ENCODE assay signal across 11 mouse cellular contexts in the genomic region with DNA sequence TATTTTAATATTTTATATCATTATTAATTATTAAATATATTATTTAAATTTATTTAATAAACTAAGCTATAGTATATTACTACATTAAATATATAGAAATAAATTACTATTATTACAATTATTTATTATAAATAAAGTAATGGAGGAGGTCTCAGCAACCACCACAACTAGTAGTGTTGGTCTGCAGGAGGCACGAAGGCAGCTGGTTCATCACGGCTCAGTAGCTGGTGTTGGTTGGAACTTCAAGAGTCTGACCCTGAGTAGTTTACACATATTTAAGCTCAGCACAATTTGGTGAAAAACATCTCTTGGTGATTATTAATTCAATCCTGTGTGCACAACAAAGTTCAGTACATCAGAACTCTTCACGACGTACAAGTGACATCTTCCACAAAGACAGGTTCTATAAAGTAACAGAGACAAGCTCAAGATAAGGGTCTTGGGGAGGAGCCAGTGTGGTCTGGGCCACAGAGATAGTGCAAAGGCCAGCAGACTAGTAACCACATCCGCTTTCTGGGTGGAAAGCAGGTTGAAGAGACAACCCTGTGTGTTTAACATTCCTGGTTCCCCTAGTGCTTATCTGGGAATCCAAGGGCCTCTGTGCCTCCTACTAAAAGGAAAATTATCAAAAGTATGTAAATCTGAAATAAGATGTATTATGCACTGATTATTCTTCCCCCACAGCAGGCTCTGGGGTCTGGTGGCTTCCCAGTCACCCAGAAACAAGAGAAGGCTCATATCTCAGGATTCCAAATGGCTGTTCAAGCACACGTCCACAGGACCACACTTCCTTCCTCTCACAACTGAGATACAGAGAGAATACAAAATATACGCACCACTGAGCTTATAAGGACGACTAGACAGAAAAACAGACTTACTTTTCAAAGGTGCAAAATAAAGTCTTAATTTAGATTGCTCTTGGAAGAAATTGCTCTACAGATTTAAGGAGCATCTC. TPM values are rescaled to one million over a fixed set of nuclear protein-coding genes. Genes with fewer than 3 reads are reported as not detected.
A peak's percentile ranks its signal among the peaks of the same experiment; 100 is the strongest.
DNase-seq lines count a peak whose midpoint lies in the region; ATAC-seq and TF ChIP-seq lines count a peak whose summit lies in the region.
"Had no signal": no experiment of that assay in that cellular context is flagged by ENCODE, and none has a peak within 500 bp of the region (broad histone marks: within the 10 kb centered on the region; RNA-seq: fewer than 3 reads in every experiment).

No protein-coding gene starts in this region.

- no peak for TF ChIP-seq CTCF in lung, adult 2 months (IDR thresholded peaks at IDR 0.05; ENCODE audit: insufficient read depth, low read length)

- H3K36me3 ChIP-seq in forebrain, embryonic 14.5 days (ENCODE audit: control insufficient read depth, insufficient read depth, low read length): no peaks in the 10 kb centered on the region
- no peaks in the 10 kb centered on the region for H3K36me3 ChIP-seq in kidney, embryonic 16.5 days (ENCODE audit: insufficient read depth, low read length)

- H3K9ac ChIP-seq in forebrain, embryonic 14.5 days (ENCODE audit: low read length): no peak overlapping the region
- H3K9ac ChIP-seq in kidney, embryonic 16.5 days (replicated peaks; ENCODE audit: low read length): no peak overlapping the region

- H3K4me2 ChIP-seq in forebrain, embryonic 14.5 days (ENCODE audit: low read length): no peak overlapping the region
- H3K4me2 ChIP-seq in kidney, embryonic 16.5 days (replicated peaks; ENCODE audit: low read depth, low read length): no peak overlapping the region

- whole genome bisulfite sequencing in forebrain, embryonic 14.5 days: 88% methylated on average over 8 of the region's 8 CpGs
- 79% methylated on average over 8 of the region's 8 CpGs for WGBS in kidney, embryonic 16.5 days
- 71% methylated on average over 8 of the region's 8 CpGs for WGBS in lung, adult 2 months

- no peaks in the 10 kb centered on the region for H3K4me1 ChIP-seq in forebrain, embryonic 14.5 days (ENCODE audit: control insufficient read depth, insufficient read depth, low read length)
- H3K4me1 ChIP-seq in kidney, embryonic 16.5 days (ENCODE audit: insufficient read depth, low read length): no peaks in the 10 kb centered on the region
- no peaks in the 10 kb centered on the region for H3K4me1 ChIP-seq in lung, adult 2 months (ENCODE audit: control insufficient read depth, insufficient read depth, low read length)

- peak; percentile 69 for DNase-seq in spleen, adult 12 weeks (ENCODE audit: low spot score)
- DNase-seq in spleen, adult 18-20 months: no peak
- DNase-seq in thymus, postnatal 4 days: peak; percentile 26
- DNase-seq in forebrain, embryonic 14.5 days (ENCODE audit: low spot score): no peak
- no peak for DNase-seq in lung, adult 2 months
- DNase-seq: adrenal gland, postnatal 10 days; cerebellum, postnatal 10 days; kidney, adult 2 months had no signal

- H3K27ac ChIP-seq in forebrain, embryonic 14.5 days (ENCODE audit: low read depth, low read length): no peak overlapping the region
- no peak overlapping the region for H3K27ac ChIP-seq in kidney, embryonic 16.5 days (ENCODE audit: low read length)

- ATAC-seq in erythroid progenitor cell, adult 5-6 weeks (replicated peaks; ENCODE audit: low FRiP score, poor library complexity, severe bottlenecking): peak; percentile 95
- ATAC-seq in megakaryocyte progenitor cell, adult 5-6 weeks (replicated peaks; ENCODE audit: poor library complexity): peak; percentile 96
- ATAC-seq in forebrain, embryonic 14.5 days: no peak
- ATAC-seq in kidney, embryonic 16.5 days (ENCODE audit: low FRiP score, low TSS enrichment): no peak

- TF ChIP-seq POLR2A in lung, adult 2 months (IDR thresholded peaks at IDR 0.05; ENCODE audit: borderline replicate concordance, extremely low read depth, low read depth, low read length): no peak

- no peaks in the 10 kb centered on the region for H3K9me3 ChIP-seq in forebrain, embryonic 14.5 days (replicated peaks; ENCODE audit: control insufficient read depth, low read length)
- H3K9me3 ChIP-seq in kidney, embryonic 16.5 days (ENCODE audit: low read length): 0 out of 2 replicates have a peak, but pooled peaks cover 4% of the 10 kb centered on the region

- H3K4me3 ChIP-seq in forebrain, embryonic 14.5 days (ENCODE audit: low read depth, low read length): no peak overlapping the region
- no peak overlapping the region for H3K4me3 ChIP-seq in kidney, embryonic 16.5 days (ENCODE audit: low read length)
- no peak overlapping the region for H3K4me3 ChIP-seq in lung, adult 2 months (replicated peaks; ENCODE audit: extremely low read depth, low read depth, low read length)

- H3K27me3 ChIP-seq in forebrain, embryonic 14.5 days (replicated peaks; ENCODE audit: control insufficient read depth, insufficient read depth, low read length): no peaks in the 10 kb centered on the region
- H3K27me3 ChIP-seq in kidney, embryonic 16.5 days (ENCODE audit: insufficient read depth, low read length): no peaks in the 10 kb centered on the region

RNA-seq across cellular contexts. Expression of a gene that starts 27.2 kb away (rescaled TPM):
- 17.3 and 34.4 TPM in 2 replicates for total RNA-seq in erythroid progenitor cell, adult 5-6 weeks (2015; ENCODE audit: low replicate concordance)
- total RNA-seq in erythroid progenitor cell, adult 5-6 weeks (2017; ENCODE audit: low replicate concordance): 21.1 and 27.2 TPM in 2 replicates
- 31.9 and 37.7 TPM in 2 replicates for total RNA-seq in megakaryocyte progenitor cell, adult 5-6 weeks (2015)
- 35.2 and 38.1 TPM in 2 replicates for total RNA-seq in megakaryocyte progenitor cell, adult 5-6 weeks (2017)
- polyA plus RNA-seq in forebrain, embryonic 14.5 days (2014; fragmentation: Nextera tagmentation; extraction: Ambion mirVana): 140 and 156 TPM in 2 replicates
- polyA plus RNA-seq in kidney, embryonic 16.5 days (2015; fragmentation: Nextera tagmentation; extraction: Ambion mirVana): 63.9 and 67.4 TPM in 2 replicates
- polyA plus RNA-seq in lung, adult 2 months (2012; rRNA removed): 23.6 and 56.6 TPM in 2 replicates

RNA-seq across cellular contexts. Expression of a gene that starts 33.5 kb away (rescaled TPM):
- not detected in 2 replicates for total RNA-seq in erythroid progenitor cell, adult 5-6 weeks (2015; ENCODE audit: low replicate concordance)
- 1.8 TPM in 1 of 2 replicates, not detected in the other for total RNA-seq in erythroid progenitor cell, adult 5-6 weeks (2017; ENCODE audit: low replicate concordance)
- 0.77 and 0.90 TPM in 2 replicates for total RNA-seq in megakaryocyte progenitor cell, adult 5-6 weeks (2015)
- 3.0 and 4.3 TPM in 2 replicates for total RNA-seq in megakaryocyte progenitor cell, adult 5-6 weeks (2017)
- 2.7 and 2.8 TPM in 2 replicates for polyA plus RNA-seq in forebrain, embryonic 14.5 days (2014; fragmentation: Nextera tagmentation; extraction: Ambion mirVana)
- polyA plus RNA-seq in kidney, embryonic 16.5 days (2015; fragmentation: Nextera tagmentation; extraction: Ambion mirVana): 0.95 and 2.9 TPM in 2 replicates
- not detected in 2 replicates for polyA plus RNA-seq in lung, adult 2 months (2012; rRNA removed)

RNA-seq across cellular contexts. Expression of a gene that starts 33.6 kb away (rescaled TPM):
- total RNA-seq in erythroid progenitor cell, adult 5-6 weeks (2015; ENCODE audit: low replicate concordance): 161 and 174 TPM in 2 replicates
- total RNA-seq in erythroid progenitor cell, adult 5-6 weeks (2017; ENCODE audit: low replicate concordance): 129 and 151 TPM in 2 replicates
- 184 and 191 TPM in 2 replicates for total RNA-seq in megakaryocyte progenitor cell, adult 5-6 weeks (2015)
- total RNA-seq in megakaryocyte progenitor cell, adult 5-6 weeks (2017): 159 and 163 TPM in 2 replicates
- 195 and 209 TPM in 2 replicates for polyA plus RNA-seq in forebrain, embryonic 14.5 days (2014; fragmentation: Nextera tagmentation; extraction: Ambion mirVana)
- 97.3 and 113 TPM in 2 replicates for polyA plus RNA-seq in kidney, embryonic 16.5 days (2015; fragmentation: Nextera tagmentation; extraction: Ambion mirVana)
- polyA plus RNA-seq in lung, adult 2 months (2012; rRNA removed): 82.0 and 97.1 TPM in 2 replicates

Comparison
In these comparisons a context has a peak if more than half of its experiments do, and no peak if none do; other contexts are left out.
1. DNase-seq: peak in spleen, adult 12 weeks (single experiment) and thymus, postnatal 4 days (single experiment); none in spleen, adult 18-20 months (0 of 2), forebrain, embryonic 14.5 days (single experiment) and lung, adult 2 months (single experiment).
2. ATAC-seq: peak in erythroid progenitor cell, adult 5-6 weeks (single experiment) and megakaryocyte progenitor cell, adult 5-6 weeks (single experiment); none in forebrain, embryonic 14.5 days (single experiment) and kidney, embryonic 16.5 days (single experiment).